Mouse (Mus musculus): ENCODE results near the gene Trir. TPM values are rescaled to one million over a fixed set of nuclear protein-coding genes. Genes with fewer than 3 reads are reported as not detected.
A peak's percentile ranks its signal among the peaks of the same experiment; 100 is the strongest.

Trir gene
- polyA plus RNA-seq, 1 experiment, result 135 TPM

DNA sequence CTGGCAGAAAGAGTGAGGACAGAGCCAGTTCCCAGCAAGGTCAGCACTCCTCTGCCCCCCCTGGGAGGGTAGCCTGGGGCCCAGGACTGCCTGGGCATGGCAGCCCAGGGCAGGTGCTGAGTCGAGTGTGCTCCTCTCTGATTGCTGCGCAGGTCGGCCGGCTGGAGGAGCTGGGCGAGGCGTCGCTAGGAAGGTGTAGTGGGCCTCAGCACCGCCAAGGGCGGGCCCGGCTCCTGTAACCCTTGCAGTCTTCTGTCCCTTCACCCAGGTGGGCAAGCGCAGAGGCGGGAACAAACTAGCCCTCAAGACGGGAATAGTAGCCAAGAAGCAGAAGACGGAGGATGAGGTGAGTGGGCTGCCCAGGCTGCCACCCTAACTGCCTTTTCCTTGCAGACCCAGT lies 2.6 kb downstream of the Trir start:
- 69% methylated on average over 14 of the region's 14 CpGs for WGBS
- TF ChIP-seq POLR2A (IDR thresholded peaks at IDR 0.05; ENCODE audit: low read depth, low read length) (no peak), CTCF (IDR thresholded peaks at IDR 0.05; ENCODE audit: extremely low read depth, insufficient read length, insufficient replicate concordance, low read depth, low read length) (no peak)

GRCm38 (mm10) chr8:85032622-85033311 lies 6.1 kb downstream of the Trir start:
- no peak for TF ChIP-seq CTCF (IDR thresholded peaks at IDR 0.05; ENCODE audit: extremely low read depth, insufficient read length, insufficient replicate concordance, low read depth, low read length)
- no peak for TF ChIP-seq POLR2A (IDR thresholded peaks at IDR 0.05; ENCODE audit: low read depth, low read length)
- Histone ChIP-seq H3K27me3 (ENCODE audit: control insufficient read depth, insufficient read depth, low read length) (no peaks in the 10 kb centered on the region), H3K4me1 (ENCODE audit: control insufficient read depth, insufficient read depth, insufficient read length, low read length) (peaks cover 8% of the 10 kb centered on the region; the same call in 1 of the 2 replicates), H3K36me3 (ENCODE audit: control insufficient read depth, insufficient read depth, low read length) (peaks cover 26% of the 10 kb centered on the region), H3K4me3 (ENCODE audit: low read depth, low read length) (no peak overlapping the region), H3K27ac (ENCODE audit: insufficient read depth, low read depth, low read length) (no peak overlapping the region)
- 61% methylated on average over 4 of the region's 4 CpGs for WGBS

More for the DNA sequence above, 2.6 kb downstream of the Trir start:
- no peak overlapping the region for H3K4me3 ChIP-seq (ENCODE audit: low read depth, low read length)
- peaks cover 26% of the 10 kb centered on the region for H3K36me3 ChIP-seq (ENCODE audit: control insufficient read depth, insufficient read depth, low read length)
- peaks cover 15% of the 10 kb centered on the region for H3K4me1 ChIP-seq (ENCODE audit: control insufficient read depth, insufficient read depth, insufficient read length, low read length)
- H3K27ac ChIP-seq (ENCODE audit: insufficient read depth, low read depth, low read length), result no peak overlapping the region
- no peaks in the 10 kb centered on the region for H3K27me3 ChIP-seq (ENCODE audit: control insufficient read depth, insufficient read depth, low read length)

GRCm38 (mm10) chr8:85033867-85034266 lies 7.2 kb downstream of the Trir start:
- H3K27me3 ChIP-seq (ENCODE audit: control insufficient read depth, insufficient read depth, low read length), result no peaks in the 10 kb centered on the region
- peaks cover 6% of the 10 kb centered on the region; the same call in 1 of the 2 replicates for H3K4me1 ChIP-seq (ENCODE audit: control insufficient read depth, insufficient read depth, insufficient read length, low read length)
- H3K36me3 ChIP-seq (ENCODE audit: control insufficient read depth, insufficient read depth, low read length), result peaks cover 26% of the 10 kb centered on the region
- 47% methylated on average over 1 of the region's 1 CpGs for WGBS
- no peak overlapping the region for H3K4me3 ChIP-seq (ENCODE audit: low read depth, low read length)
- no peak overlapping the region for H3K27ac ChIP-seq (ENCODE audit: insufficient read depth, low read depth, low read length)
- no peak for TF ChIP-seq POLR2A (IDR thresholded peaks at IDR 0.05; ENCODE audit: low read depth, low read length)
- TF ChIP-seq CTCF (IDR thresholded peaks at IDR 0.05; ENCODE audit: extremely low read depth, insufficient read length, insufficient replicate concordance, low read depth, low read length), result no peak

DNA sequence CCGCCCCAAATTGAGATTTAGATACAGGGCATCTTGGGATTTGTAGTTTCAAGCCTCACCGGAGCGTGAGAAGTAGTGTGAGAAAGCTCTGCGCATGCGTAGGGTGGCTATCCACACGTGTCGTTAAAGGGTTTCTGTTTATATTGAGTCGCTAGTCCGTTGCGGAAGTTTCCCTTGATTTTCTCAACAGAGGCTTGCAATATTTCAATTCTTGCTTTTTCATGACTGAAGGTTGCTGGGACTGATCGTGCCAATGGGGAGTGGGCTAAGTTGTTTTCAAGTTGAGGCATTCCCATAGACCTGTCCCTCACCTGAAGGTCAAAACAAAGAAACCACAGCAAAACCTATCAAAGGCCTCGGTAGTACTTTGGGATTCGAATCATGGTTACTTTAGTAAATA lies 8.1 kb downstream of the Trir start:
- WGBS, result under 1% methylated on average over 13 of the region's 13 CpGs

GRCm38 (mm10) chr8:85035165-85035727 lies 8.6 kb downstream of the Trir start:
- H3K4me3 ChIP-seq (ENCODE audit: low read depth, low read length), result peak overlapping the region; percentile 79
- no peaks in the 10 kb centered on the region for H3K27me3 ChIP-seq (ENCODE audit: control insufficient read depth, insufficient read depth, low read length)
- peaks cover 6% of the 10 kb centered on the region; the same call in 1 of the 2 replicates for H3K4me1 ChIP-seq (ENCODE audit: control insufficient read depth, insufficient read depth, insufficient read length, low read length)
- no peak for TF ChIP-seq POLR2A (IDR thresholded peaks at IDR 0.05; ENCODE audit: low read depth, low read length)
- no peak for TF ChIP-seq CTCF (IDR thresholded peaks at IDR 0.05; ENCODE audit: extremely low read depth, insufficient read length, insufficient replicate concordance, low read depth, low read length)
- H3K36me3 ChIP-seq (ENCODE audit: control insufficient read depth, insufficient read depth, low read length), result peaks cover 20% of the 10 kb centered on the region
- WGBS, result 3% methylated on average over 12 of the region's 12 CpGs
- peak overlapping the region; percentile 84 for H3K27ac ChIP-seq (ENCODE audit: insufficient read depth, low read depth, low read length)

More for the DNA sequence above, 8.1 kb downstream of the Trir start:
- Histone ChIP-seq H3K4me1 (ENCODE audit: control insufficient read depth, insufficient read depth, insufficient read length, low read length) (peaks cover 6% of the 10 kb centered on the region; the same call in 1 of the 2 replicates), H3K27ac (ENCODE audit: insufficient read depth, low read depth, low read length) (peak overlapping the region; percentile 50), H3K4me3 (ENCODE audit: low read depth, low read length) (no peak overlapping the region; the same call in 1 of the 2 replicates), H3K27me3 (ENCODE audit: control insufficient read depth, insufficient read depth, low read length) (no peaks in the 10 kb centered on the region), H3K36me3 (ENCODE audit: control insufficient read depth, insufficient read depth, low read length) (peaks cover 24% of the 10 kb centered on the region)
- TF ChIP-seq CTCF (IDR thresholded peaks at IDR 0.05; ENCODE audit: extremely low read depth, insufficient read length, insufficient replicate concordance, low read depth, low read length) (no peak), POLR2A (IDR thresholded peaks at IDR 0.05; ENCODE audit: low read depth, low read length) (no peak)

DNA sequence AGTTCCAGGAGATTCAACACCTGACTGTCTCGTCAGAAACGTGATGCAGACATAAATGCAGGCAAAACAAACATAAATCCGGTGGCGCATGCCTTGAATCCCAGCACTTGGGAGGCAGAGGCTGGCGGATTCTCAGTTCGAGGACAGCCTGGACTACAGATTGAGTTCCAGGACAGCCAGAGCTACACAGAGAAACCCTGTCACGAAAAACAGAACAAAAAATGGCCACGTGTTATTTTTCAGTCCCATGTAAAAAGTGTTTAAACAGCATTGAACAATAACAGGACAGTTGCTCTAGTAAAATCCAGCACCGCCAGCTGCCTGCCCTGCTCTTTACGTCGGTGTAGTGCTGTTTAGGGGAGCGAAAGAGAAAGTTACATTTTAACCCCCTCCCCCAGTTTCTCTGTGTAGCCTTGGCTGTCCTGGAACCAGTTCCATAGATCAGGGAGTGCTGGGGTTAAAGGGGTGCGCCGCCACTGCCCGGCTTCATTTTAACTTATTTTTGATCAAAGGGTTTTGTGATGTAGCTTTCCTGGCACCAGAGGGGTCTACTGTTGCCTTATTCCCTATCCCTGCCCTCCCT lies 9.2 kb downstream of the Trir start:
- peak overlapping the region; percentile 84 for H3K27ac ChIP-seq (ENCODE audit: insufficient read depth, low read depth, low read length)
- no peaks in the 10 kb centered on the region for H3K27me3 ChIP-seq (ENCODE audit: control insufficient read depth, insufficient read depth, low read length)
- TF ChIP-seq CTCF (IDR thresholded peaks at IDR 0.05; ENCODE audit: extremely low read depth, insufficient read length, insufficient replicate concordance, low read depth, low read length) (no peak), POLR2A (IDR thresholded peaks at IDR 0.05; ENCODE audit: low read depth, low read length) (no peak)
- peak overlapping the region; percentile 79 for H3K4me3 ChIP-seq (ENCODE audit: low read depth, low read length)
- WGBS, result under 1% methylated on average over 15 of the region's 15 CpGs
- H3K36me3 ChIP-seq (ENCODE audit: control insufficient read depth, insufficient read depth, low read length), result peaks cover 20% of the 10 kb centered on the region
- peaks cover 6% of the 10 kb centered on the region; the same call in 1 of the 2 replicates for H3K4me1 ChIP-seq (ENCODE audit: control insufficient read depth, insufficient read depth, insufficient read length, low read length)

DNA sequence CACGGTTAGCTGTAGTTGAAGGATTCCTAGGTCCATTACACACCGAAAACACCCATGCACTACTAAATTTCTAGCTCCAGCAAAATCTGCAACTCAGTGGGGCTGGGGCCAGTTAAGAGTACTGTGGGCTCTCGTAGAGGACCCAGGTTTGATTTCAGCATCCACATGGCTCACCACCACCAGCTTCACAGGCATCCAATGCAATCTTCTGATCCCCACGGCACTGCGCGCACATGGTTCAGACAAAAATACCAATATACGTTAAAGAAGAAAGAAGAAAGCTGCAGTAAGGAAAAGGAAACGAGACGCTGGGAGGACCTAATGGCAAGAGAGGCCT lies 9.7 kb downstream of the Trir start:
- TF ChIP-seq CTCF (IDR thresholded peaks at IDR 0.05; ENCODE audit: extremely low read depth, insufficient read length, insufficient replicate concordance, low read depth, low read length) (no peak), POLR2A (IDR thresholded peaks at IDR 0.05; ENCODE audit: low read depth, low read length) (no peak)
- WGBS, result under 1% methylated on average over 9 of the region's 9 CpGs

More for the DNA sequence above, 9.7 kb downstream of the Trir start:
- Histone ChIP-seq H3K36me3 (ENCODE audit: control insufficient read depth, insufficient read depth, low read length) (peaks cover 19% of the 10 kb centered on the region), H3K4me3 (ENCODE audit: low read depth, low read length) (peak overlapping the region; percentile 79), H3K27ac (ENCODE audit: insufficient read depth, low read depth, low read length) (peak overlapping the region; percentile 84), H3K27me3 (ENCODE audit: control insufficient read depth, insufficient read depth, low read length) (no peaks in the 10 kb centered on the region), H3K4me1 (ENCODE audit: control insufficient read depth, insufficient read depth, insufficient read length, low read length) (peaks cover 6% of the 10 kb centered on the region; the same call in 1 of the 2 replicates)
